12 mouse cellular contexts compared by ENCODE assay signal in genomic region chr5:99354640-99355132, GRCm38 (mm10).
A peak's percentile ranks its signal among the peaks of the same experiment; 100 is the strongest.
DNase-seq lines count a peak whose midpoint lies in the region; ATAC-seq lines count a peak whose summit lies in the region.
"Had no signal": no experiment of that assay in that cellular context is flagged by ENCODE, and none has a peak within 500 bp of the region (broad histone marks: within the 10 kb centered on the region; RNA-seq: fewer than 3 reads in every experiment).

No protein-coding gene starts in this region.

- H3K4me2 ChIP-seq in forebrain, embryonic 14.5 days (ENCODE audit: low read length), result no peak overlapping the region
- H3K4me2 ChIP-seq in liver, embryonic 16.5 days (ENCODE audit: low read depth, low read length), result no peak overlapping the region
- no peak overlapping the region for H3K4me2 ChIP-seq in limb, embryonic 12.5 days
- no peak overlapping the region for H3K4me2 ChIP-seq in hindbrain, embryonic 14.5 days (replicated peaks)
- H3K4me2 ChIP-seq: hindbrain, embryonic 13.5 days; midbrain, embryonic 15.5 days; neural tube, embryonic 15.5 days had no signal

- no peak overlapping the region for H3K4me3 ChIP-seq in forebrain, embryonic 14.5 days (ENCODE audit: low read depth, low read length)
- no peak overlapping the region for H3K4me3 ChIP-seq in forebrain, embryonic 10.5 days
- no peak overlapping the region for H3K4me3 ChIP-seq in liver, embryonic 16.5 days (ENCODE audit: low read depth, low read length)
- H3K4me3 ChIP-seq in limb, embryonic 12.5 days (replicated peaks), result no peak overlapping the region
- H3K4me3 ChIP-seq in hindbrain, embryonic 14.5 days (replicated peaks; ENCODE audit: low read length), result no peak overlapping the region
- H3K4me3 ChIP-seq: hindbrain, embryonic 13.5 days; midbrain, embryonic 15.5 days; neural tube, embryonic 15.5 days had no signal

- no peak overlapping the region for H3K9ac ChIP-seq in forebrain, embryonic 14.5 days (ENCODE audit: low read length)
- H3K9ac ChIP-seq in liver, embryonic 16.5 days (ENCODE audit: low read depth, low read length), result no peak overlapping the region
- H3K9ac ChIP-seq in limb, embryonic 12.5 days (replicated peaks), result no peak overlapping the region
- no peak overlapping the region for H3K9ac ChIP-seq in hindbrain, embryonic 14.5 days
- H3K9ac ChIP-seq: hindbrain, embryonic 13.5 days; midbrain, embryonic 15.5 days; neural tube, embryonic 15.5 days had no signal

- H3K36me3 ChIP-seq in forebrain, embryonic 14.5 days (ENCODE audit: control insufficient read depth, insufficient read depth, low read length), result no peaks in the 10 kb centered on the region
- no peaks in the 10 kb centered on the region for H3K36me3 ChIP-seq in forebrain, embryonic 10.5 days (replicated peaks)
- H3K36me3 ChIP-seq in liver, embryonic 16.5 days (ENCODE audit: control insufficient read depth, insufficient read depth), result no peaks in the 10 kb centered on the region
- no peaks in the 10 kb centered on the region for H3K36me3 ChIP-seq in limb, embryonic 12.5 days
- H3K36me3 ChIP-seq in hindbrain, embryonic 14.5 days (replicated peaks; ENCODE audit: control insufficient read depth, insufficient read depth), result no peaks in the 10 kb centered on the region
- H3K36me3 ChIP-seq: hindbrain, embryonic 13.5 days; midbrain, embryonic 15.5 days; neural tube, embryonic 15.5 days had no signal

- H3K27me3 ChIP-seq in forebrain, embryonic 14.5 days (replicated peaks; ENCODE audit: control insufficient read depth, insufficient read depth, low read length), result no peaks in the 10 kb centered on the region
- no peaks in the 10 kb centered on the region for H3K27me3 ChIP-seq in forebrain, embryonic 10.5 days (ENCODE audit: poor library complexity, severe bottlenecking)
- no peaks in the 10 kb centered on the region for H3K27me3 ChIP-seq in liver, embryonic 16.5 days (ENCODE audit: control insufficient read depth, insufficient read depth, low read depth, low read length)
- no peaks in the 10 kb centered on the region for H3K27me3 ChIP-seq in limb, embryonic 12.5 days
- H3K27me3 ChIP-seq in hindbrain, embryonic 14.5 days (ENCODE audit: control insufficient read depth, insufficient read depth, low read length), result no peaks in the 10 kb centered on the region
- H3K27me3 ChIP-seq: hindbrain, embryonic 13.5 days; midbrain, embryonic 15.5 days; neural tube, embryonic 15.5 days had no signal

- 64% methylated on average over 5 of the region's 5 CpGs for WGBS in forebrain, embryonic 14.5 days
- 79% methylated on average over 5 of the region's 5 CpGs for WGBS in forebrain, embryonic 10.5 days
- 39% methylated on average over 5 of the region's 5 CpGs for WGBS in liver, embryonic 16.5 days (ENCODE audit: insufficient replicate concordance)
- 42% methylated on average over 5 of the region's 5 CpGs for WGBS in limb, embryonic 12.5 days
- 71% methylated on average over 5 of the region's 5 CpGs for WGBS in hindbrain, embryonic 14.5 days

- DNase-seq in forebrain, embryonic 14.5 days (ENCODE audit: low spot score), result peak; percentile 47
- no peak for DNase-seq in forebrain, embryonic 10.5 days (ENCODE audit: extremely low spot score, low spot score)
- no peak for DNase-seq in liver
- DNase-seq in telencephalon, adult 2 months (ENCODE audit: low read depth, low spot score), result peak; percentile 47
- no peak for DNase-seq in ovary, postnatal 10 days (ENCODE audit: low spot score)
- DNase-seq in hindbrain, embryonic 14.5 days (ENCODE audit: low spot score), result no peak
- DNase-seq: thymus, postnatal 36 days had no signal

- H3K27ac ChIP-seq in forebrain, embryonic 14.5 days (ENCODE audit: low read depth, low read length), result no peak overlapping the region
- no peak overlapping the region for H3K27ac ChIP-seq in forebrain, embryonic 10.5 days
- no peak overlapping the region for H3K27ac ChIP-seq in liver, embryonic 16.5 days (ENCODE audit: low read length)
- 0 out of 2 replicates have a peak overlapping the region, but pooled peaks have one; percentile 41 for H3K27ac ChIP-seq in limb, embryonic 12.5 days
- H3K27ac ChIP-seq in hindbrain, embryonic 14.5 days, result no peak overlapping the region
- H3K27ac ChIP-seq: hindbrain, embryonic 13.5 days; midbrain, embryonic 15.5 days; neural tube, embryonic 15.5 days had no signal

- no peak for ATAC-seq in forebrain, embryonic 14.5 days
- peak; percentile 51; the same call in 1 of the 2 replicates for ATAC-seq in liver, embryonic 16.5 days (ENCODE audit: low read depth)
- no peak for ATAC-seq in limb, embryonic 12.5 days (ENCODE audit: insufficient number of reproducible peaks, insufficient read depth, low FRiP score, low TSS enrichment, low read depth)
- ATAC-seq in hindbrain, embryonic 14.5 days (ENCODE audit: low FRiP score), result no peak
- ATAC-seq: midbrain, embryonic 15.5 days had no signal

- H3K4me1 ChIP-seq in forebrain, embryonic 14.5 days (ENCODE audit: control insufficient read depth, insufficient read depth, low read length), result 0 out of 2 replicates have a peak, but pooled peaks cover 3% of the 10 kb centered on the region
- peaks cover 9% of the 10 kb centered on the region for H3K4me1 ChIP-seq in forebrain, embryonic 10.5 days
- H3K4me1 ChIP-seq in liver, embryonic 16.5 days (ENCODE audit: control insufficient read depth, low read depth, low read length), result no peaks in the 10 kb centered on the region
- H3K4me1 ChIP-seq in limb, embryonic 12.5 days (replicated peaks), result peaks cover 31% of the 10 kb centered on the region
- no peaks in the 10 kb centered on the region for H3K4me1 ChIP-seq in hindbrain, embryonic 14.5 days (replicated peaks; ENCODE audit: control insufficient read depth, insufficient read depth, low read length)
- H3K4me1 ChIP-seq: hindbrain, embryonic 13.5 days; midbrain, embryonic 15.5 days had no signal

- H3K9me3 ChIP-seq in forebrain, embryonic 14.5 days (replicated peaks; ENCODE audit: control insufficient read depth, low read length), result no peaks in the 10 kb centered on the region
- H3K9me3 ChIP-seq in forebrain, embryonic 10.5 days, result no peaks in the 10 kb centered on the region
- no peaks in the 10 kb centered on the region for H3K9me3 ChIP-seq in liver, embryonic 16.5 days (replicated peaks; ENCODE audit: control insufficient read depth, low read length)
- no peaks in the 10 kb centered on the region for H3K9me3 ChIP-seq in limb, embryonic 12.5 days
- no peaks in the 10 kb centered on the region for H3K9me3 ChIP-seq in hindbrain, embryonic 14.5 days (ENCODE audit: control insufficient read depth, low read length)
- H3K9me3 ChIP-seq: hindbrain, embryonic 13.5 days; midbrain, embryonic 15.5 days; neural tube, embryonic 15.5 days had no signal

Comparison
In these comparisons a context has a peak if more than half of its experiments do, and no peak if none do; other contexts are left out.
1. DNase-seq: peak in forebrain, embryonic 14.5 days (single experiment) and telencephalon, adult 2 months (single experiment); none in forebrain, embryonic 10.5 days (single experiment), liver (single experiment), ovary, postnatal 10 days (single experiment) and hindbrain, embryonic 14.5 days (single experiment).